Mouse (Mus musculus) layer of hippocampus, adult 18-20 months (tissue): ENCODE measurements at regions not wholly inside any gene's neighbourhood (a gene's known extent, or its start where the extent isn't known, plus 50 kb on each side); places are given as distances from the start of the nearest gene placed in this dataset.
A peak's percentile ranks its signal among the peaks of the same experiment; 100 is the strongest.

ENCODE experiments used
- DNase-seq, 2 experiments: peaks; one replicate each; pipeline ENCODE4 v3.0.0; 2022; ENCODE audit warnings: low spot score in 2 of 2

- peak; percentile 50 to 76 for DNase-seq
Measured at GRCm38 (mm10) chrX:151708055-151708670, 92.4 kb upstream of the Huwe1 start.
